Mouse (Mus musculus) B cell, adult 67 days (primary cell): ENCODE results near the gene Olfr1487. TPM values are rescaled to one million over a fixed set of nuclear protein-coding genes. Genes with fewer than 3 reads are reported as not detected.

Experiments
- total RNA-seq, 2 experiments: library from RNA; stranded (reverse); gene quantifications; 4 replicates each; pipeline ENCODE4 v1.2.4; 2023

The Olfr1487 gene
- total RNA-seq: not detected

DNA sequence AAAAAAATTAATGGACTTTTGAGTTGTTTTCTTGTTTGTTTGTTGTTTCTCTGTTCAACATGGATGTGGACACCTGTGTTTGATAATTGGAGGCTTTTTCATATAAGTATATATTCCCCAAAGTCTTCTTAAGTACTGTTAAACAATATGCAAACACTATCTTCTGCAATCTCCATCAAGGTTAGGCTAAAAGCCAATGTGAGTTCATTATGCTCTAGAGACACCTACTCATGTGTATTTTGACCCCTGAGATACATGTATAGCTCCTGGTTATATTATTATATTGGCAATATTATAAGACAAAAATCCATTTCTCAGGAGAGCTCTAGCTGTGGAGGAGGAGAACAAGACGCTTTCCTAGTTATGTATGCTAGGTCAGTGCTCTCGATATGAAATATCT is at the start of gene Olfr1487:
Gene Olfr1487, plus strand, starts transcription at position 301 of the 400 bp plus-strand sequence.

DNA sequence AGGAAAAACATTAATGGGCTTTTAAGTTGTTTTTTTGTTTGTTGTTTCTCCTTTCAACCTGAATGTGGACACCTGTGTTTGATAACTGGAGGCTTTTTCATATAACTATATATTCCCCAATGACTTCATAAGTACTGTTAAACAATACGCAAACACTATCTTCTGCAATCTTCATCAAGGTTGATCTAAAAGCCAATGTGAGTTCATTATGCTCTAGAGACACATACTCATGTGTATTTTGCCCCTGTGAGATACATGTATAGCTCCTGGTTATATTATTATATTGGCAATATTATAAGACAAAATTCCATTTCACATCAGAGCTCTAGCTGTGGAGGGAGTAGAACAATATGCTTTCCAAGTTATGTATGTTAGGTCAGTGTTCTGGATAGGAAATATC is 34.0 kb upstream of the Olfr1487 start, which contains the start of gene Olfr1484:
Gene Olfr1484, plus strand, starts transcription at position 301 of the 400 bp plus-strand sequence.

DNA sequence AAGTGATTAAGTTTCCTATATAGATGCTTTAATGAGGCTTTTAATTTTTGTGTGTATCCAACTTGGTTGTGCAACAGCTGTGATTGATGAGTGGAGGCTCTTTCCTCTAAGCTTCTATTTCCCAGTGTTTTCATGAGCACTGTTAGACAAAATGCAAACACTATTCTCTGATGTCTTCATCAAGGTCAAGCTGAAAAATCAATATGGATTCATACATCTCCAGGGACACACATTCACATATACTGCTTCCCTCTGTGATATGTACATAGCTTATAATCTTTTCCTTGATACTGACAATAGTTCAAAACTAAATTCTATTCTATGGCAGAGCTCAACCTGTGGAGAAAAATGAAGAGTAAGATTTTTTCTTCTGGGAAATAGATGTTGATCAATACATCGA is 14.1 kb downstream of the Olfr1487 start, which contains the start of gene Olfr1489:
Gene Olfr1489, plus strand, starts transcription at position 301 of the 400 bp plus-strand sequence.

DNA sequence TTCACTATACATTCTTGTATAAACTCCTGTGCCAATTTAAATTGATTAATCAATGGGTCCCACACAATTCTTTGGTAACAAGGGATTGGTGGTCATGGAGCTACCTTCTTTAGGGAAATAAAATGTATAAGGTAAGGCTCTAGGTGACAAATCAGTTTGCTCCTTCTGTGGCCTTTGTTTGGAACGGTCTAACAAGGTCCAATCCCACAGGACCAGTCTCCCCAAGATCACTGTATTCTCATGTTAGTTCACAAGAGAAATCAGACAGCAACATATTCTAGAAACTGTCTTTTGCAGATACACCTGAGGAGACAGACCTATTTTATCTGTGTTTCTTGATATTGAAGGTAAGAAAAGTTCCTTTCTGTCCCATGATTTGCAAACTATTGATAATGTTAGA is 33.6 kb downstream of the Olfr1487 start, which contains the start of gene Olfr1490:
Gene Olfr1490, plus strand, starts transcription at position 301 of the 400 bp plus-strand sequence.

Other genes with a start within 250 kb of the Olfr1487 start
- gene Olfr1469, start 209.5 kb upstream of the Olfr1487 start, total RNA-seq: not detected
- not detected for gene Olfr1471, start 174.0 kb upstream of the Olfr1487 start, total RNA-seq
- gene Olfr1472, start 161.3 kb upstream of the Olfr1487 start, total RNA-seq: not detected
- gene Olfr1474, start 147.8 kb upstream of the Olfr1487 start, total RNA-seq: not detected
- gene Olfr1475, start 137.2 kb upstream of the Olfr1487 start, total RNA-seq: not detected
- gene Olfr1477, start 116.8 kb upstream of the Olfr1487 start, total RNA-seq: not detected
- not detected for gene Olfr1480, start 89.5 kb upstream of the Olfr1487 start, total RNA-seq
- not detected for gene Olfr1484, start 33.9 kb upstream of the Olfr1487 start, total RNA-seq
- gene Olfr1489, start 14.2 kb downstream of the Olfr1487 start, total RNA-seq: not detected
- gene Olfr1490, start 33.7 kb downstream of the Olfr1487 start, total RNA-seq: not detected
- gene Olfr1491, start 79.9 kb downstream of the Olfr1487 start, total RNA-seq: not detected
- gene Olfr1493-ps1, start 105.9 kb downstream of the Olfr1487 start, total RNA-seq: not detected
- gene Olfr1494, start 122.4 kb downstream of the Olfr1487 start, total RNA-seq: not detected
- not detected for gene Olfr1495, start 147.2 kb downstream of the Olfr1487 start, total RNA-seq
- gene Olfr1496, start 160.5 kb downstream of the Olfr1487 start, total RNA-seq: not detected
- gene Olfr1497, start 180.8 kb downstream of the Olfr1487 start, total RNA-seq: not detected
- not detected for gene Olfr1499, start 202.1 kb downstream of the Olfr1487 start, total RNA-seq
- gene Olfr1500, start 213.1 kb downstream of the Olfr1487 start, total RNA-seq: not detected
- not detected for gene Olfr1501, start 233.3 kb downstream of the Olfr1487 start, total RNA-seq
- gene Olfr1502, start 244.4 kb downstream of the Olfr1487 start, total RNA-seq: not detected